Mouse (Mus musculus): ENCODE results near the gene Hoxd10. TPM values are rescaled to one million over a fixed set of nuclear protein-coding genes. Genes with fewer than 3 reads are reported as not detected.

The Hoxd10 gene
- not detected in 2 replicates for polyA plus RNA-seq (2012; ENCODE audit: insufficient read depth, insufficient read length, missing spikeins)

DNA sequence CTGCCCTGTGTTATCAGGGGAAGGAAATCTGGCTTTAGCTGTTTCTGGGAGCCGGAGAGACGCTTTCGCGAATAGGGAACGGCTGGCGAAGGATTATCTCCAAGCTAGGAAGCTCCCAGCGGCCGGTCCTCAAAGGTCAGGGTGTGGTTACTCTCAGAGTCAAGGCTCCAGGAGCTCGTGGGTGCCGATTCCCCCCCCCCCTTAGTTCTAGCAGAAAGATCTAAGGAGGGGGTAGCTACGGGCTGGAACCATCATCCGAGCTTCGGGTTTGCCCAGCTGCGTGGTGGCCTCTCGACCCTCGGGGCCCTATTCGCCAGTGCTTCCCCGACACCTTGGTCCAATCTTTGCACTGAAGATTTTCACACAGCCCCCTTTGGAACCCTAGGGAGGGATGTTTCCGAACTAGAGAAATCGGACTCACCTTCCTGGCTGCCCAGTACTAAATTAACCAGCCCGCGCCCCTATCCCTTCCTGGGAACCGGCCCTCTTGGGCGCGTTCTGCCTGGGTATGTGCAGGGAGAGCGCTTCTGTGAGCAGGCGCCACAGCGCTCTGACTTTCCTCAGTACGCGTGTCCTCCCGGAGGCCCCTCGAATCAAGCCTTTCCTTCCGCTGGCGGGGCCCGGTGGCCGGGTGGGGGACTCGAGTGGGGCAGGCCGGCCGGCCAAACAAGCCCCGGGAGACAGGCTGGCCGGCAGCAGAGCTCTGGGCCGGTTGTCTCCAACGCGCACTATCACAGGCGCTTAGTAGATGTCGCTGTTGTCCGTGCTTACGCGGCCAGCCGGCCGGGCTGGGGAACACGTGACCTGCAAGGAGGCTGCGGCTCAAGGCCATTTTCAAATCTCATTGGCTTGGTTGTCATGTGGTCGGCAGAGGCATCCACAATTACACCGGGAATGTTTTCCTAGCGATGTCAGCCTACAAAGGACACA lies at the start of gene Hoxd10:
Gene Hoxd10 (plus strand): TSS at position 903 of the 930 bp plus-strand sequence.
- H3K4me3 ChIP-seq (ENCODE audit: insufficient read depth, low read depth, low read length): peak within 1 kb of the TSS; percentile 23
- H3K4me1 ChIP-seq (ENCODE audit: control insufficient read depth, insufficient read depth, insufficient read length, low read length): 0 out of 2 replicates have a peak, but pooled peaks cover 5% of the 10 kb centered on the region
- H3K27ac ChIP-seq (replicated peaks; ENCODE audit: low read depth, low read length): no peak within 1 kb of the TSS

DNA sequence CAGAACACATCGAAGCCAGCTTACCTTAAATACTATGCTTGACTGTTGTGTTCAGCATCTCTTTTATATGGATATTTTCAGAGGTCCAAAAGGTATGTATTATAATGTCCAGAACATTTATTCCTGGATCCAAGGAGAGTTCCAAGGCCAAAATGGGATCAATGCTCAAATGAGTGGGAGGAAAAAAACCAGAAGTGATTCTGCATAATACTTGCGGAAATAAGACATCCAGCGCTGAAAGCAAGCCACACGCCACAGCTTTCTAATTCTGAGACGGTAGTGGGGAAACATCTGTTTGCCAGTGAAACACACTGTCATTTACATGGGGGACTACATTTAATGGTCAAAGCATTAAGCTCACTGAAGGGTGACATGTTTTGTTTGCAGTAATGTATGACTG lies 49.3 kb upstream of the Hoxd10 start:
- Histone ChIP-seq H3K27ac (replicated peaks; ENCODE audit: low read depth, low read length) (no peak overlapping the region), H3K4me1 (ENCODE audit: control insufficient read depth, insufficient read depth, insufficient read length, low read length) (no peaks in the 10 kb centered on the region), H3K4me3 (ENCODE audit: insufficient read depth, low read depth, low read length) (no peak overlapping the region)

DNA sequence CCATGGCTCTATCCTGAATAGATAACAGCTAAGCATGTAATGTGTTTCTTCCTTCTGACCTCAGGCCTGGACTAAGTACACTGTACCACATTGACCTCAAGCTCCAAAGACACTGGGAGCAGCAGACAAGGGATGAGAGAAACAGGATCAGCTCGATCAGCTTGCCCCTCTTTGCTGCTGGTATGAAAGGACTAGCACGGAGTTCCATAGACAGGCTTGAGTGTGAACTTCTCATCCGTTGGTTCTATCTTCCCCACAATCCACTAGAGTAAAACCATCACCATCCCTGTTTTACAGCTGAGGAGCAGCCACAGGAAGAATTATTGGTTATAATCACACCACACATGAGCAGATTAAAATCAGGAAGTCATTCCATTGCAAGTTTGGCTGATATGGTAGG lies 46.1 kb upstream of the Hoxd10 start:
- H3K4me1 ChIP-seq (ENCODE audit: control insufficient read depth, insufficient read depth, insufficient read length, low read length): no peaks in the 10 kb centered on the region
- H3K27ac ChIP-seq (replicated peaks; ENCODE audit: low read depth, low read length): no peak overlapping the region
- no peak overlapping the region for H3K4me3 ChIP-seq (ENCODE audit: insufficient read depth, low read depth, low read length)

DNA sequence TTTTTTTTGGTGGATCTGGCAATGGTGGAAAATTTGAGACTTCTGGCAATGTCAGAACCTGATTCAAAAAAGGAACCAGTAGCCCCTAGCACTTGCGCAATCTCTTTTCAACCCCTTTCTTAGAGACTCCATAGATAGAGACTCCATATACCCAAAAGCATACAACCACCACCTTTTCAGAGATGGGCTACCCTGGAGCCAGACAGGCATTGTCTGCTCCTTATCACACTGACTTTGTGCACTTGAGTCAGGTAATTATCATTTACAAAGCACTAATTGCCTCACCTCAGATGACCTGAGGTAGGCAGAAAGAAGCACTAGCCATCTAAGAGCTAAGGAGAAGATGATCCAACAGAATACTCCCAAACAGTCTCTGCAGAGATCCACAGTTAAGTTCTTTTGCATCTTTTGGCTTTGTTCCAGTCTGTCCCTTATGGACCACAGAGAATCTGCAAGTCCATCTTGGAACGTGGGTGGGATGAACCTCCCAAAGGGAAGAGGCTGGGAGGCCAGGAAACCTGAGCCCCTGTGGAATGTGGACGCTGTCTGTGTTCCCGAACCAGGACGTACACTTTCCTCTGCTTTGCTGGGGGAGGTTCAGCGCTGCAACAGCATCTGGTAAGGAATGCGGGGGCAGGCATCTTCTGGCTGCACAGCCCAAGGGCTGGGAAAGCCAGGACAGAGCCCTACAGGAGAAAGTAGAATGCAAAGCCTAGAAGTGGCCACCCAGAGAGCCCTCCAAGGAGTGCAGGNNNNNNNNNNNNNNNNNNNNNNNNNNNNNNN lies 44.5 kb upstream of the Hoxd10 start:
- Histone ChIP-seq H3K4me1 (ENCODE audit: control insufficient read depth, insufficient read depth, insufficient read length, low read length) (no peaks in the 10 kb centered on the region), H3K4me3 (ENCODE audit: insufficient read depth, low read depth, low read length) (no peak overlapping the region), H3K27ac (replicated peaks; ENCODE audit: low read depth, low read length) (no peak overlapping the region)

DNA sequence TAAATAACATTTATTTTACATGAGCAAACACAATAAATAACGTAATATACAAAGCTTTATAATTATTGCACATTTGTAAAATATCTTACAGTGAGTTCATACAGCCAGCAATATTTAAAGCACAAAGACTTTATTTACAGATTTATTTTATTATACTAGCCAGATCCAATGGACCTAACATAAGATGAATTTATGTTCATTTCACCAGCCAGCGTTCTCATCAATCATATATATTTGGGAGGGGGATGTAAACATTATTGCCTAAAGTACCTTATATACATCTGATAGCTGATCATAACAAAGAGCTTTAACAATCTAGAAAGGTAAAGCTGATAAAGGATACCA lies 38.8 kb upstream of the Hoxd10 start:
- no peaks in the 10 kb centered on the region for H3K4me1 ChIP-seq (ENCODE audit: control insufficient read depth, insufficient read depth, insufficient read length, low read length)
- no peak overlapping the region for H3K4me3 ChIP-seq (ENCODE audit: insufficient read depth, low read depth, low read length)
- H3K27ac ChIP-seq (replicated peaks; ENCODE audit: low read depth, low read length): no peak overlapping the region

DNA sequence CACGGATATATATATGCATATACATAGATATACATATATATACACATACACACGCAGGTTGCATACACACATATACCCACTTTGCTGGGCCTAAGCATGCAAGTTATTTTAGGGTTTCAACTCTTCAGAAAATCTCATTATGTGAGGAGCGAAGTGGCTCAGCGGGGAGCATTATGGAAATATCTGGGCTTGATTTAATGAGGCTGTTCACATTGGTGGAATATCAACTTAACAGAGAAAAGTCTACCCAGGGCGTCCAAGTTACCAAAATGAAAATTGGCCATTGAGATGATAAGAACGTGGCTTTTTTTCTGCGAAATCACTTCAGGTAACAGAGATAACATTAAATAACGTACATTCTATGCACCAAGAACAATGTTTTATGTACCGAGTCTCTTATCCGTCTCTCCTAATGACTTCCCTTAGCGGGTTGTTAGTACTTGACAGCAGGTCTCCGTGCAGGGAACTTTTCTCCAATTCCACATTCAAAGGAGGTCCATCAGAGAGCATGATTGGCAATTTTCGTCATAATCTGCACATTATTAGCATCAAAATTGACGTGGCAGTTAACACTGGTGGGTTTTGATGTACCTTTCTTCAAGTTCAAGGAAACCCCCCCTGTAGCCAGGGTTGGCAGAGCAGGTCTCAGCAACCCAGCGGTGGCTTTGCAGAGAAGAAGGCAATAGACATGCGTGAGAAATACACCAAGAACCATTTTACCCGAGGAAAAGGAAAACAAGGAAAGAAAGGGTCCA lies 37.8 kb upstream of the Hoxd10 start:
- Histone ChIP-seq H3K4me3 (ENCODE audit: insufficient read depth, low read depth, low read length) (no peak overlapping the region), H3K27ac (replicated peaks; ENCODE audit: low read depth, low read length) (no peak overlapping the region), H3K4me1 (ENCODE audit: control insufficient read depth, insufficient read depth, insufficient read length, low read length) (no peaks in the 10 kb centered on the region)

DNA sequence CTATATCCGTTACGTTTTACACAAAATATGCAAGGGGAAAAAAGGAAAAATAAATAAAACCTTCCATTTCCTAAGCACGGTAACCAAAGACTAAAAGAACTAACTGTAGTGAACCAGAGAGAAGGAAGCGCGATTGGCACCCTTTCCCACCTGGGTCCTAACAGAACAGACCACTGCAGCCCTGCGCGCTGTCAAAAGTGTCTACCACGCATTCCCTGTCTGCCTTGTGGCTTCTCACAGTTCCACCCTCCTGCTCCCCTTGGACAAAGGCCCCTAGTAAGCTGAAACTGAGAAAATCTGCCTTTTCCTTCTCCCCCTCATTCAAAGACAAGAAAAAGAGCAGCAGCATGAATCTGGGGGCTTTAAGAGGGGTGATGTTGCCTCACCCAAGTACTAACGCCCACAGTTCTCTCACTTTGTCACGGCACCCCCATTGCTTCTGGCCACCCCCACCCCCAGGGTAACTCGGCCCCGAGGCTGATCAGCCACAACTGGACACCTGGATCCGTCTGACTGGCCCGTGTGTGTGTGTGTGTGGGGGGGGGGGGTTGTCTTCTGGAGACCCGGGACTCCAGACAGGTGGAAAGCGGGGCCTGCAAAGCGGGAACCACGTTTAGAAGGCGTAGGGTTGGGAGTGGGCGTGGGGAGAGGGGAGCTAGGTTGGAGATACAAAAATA lies 36.8 kb upstream of the Hoxd10 start:
- H3K4me3 ChIP-seq (ENCODE audit: insufficient read depth, low read depth, low read length): no peak overlapping the region
- no peak overlapping the region for H3K27ac ChIP-seq (replicated peaks; ENCODE audit: low read depth, low read length)
- H3K4me1 ChIP-seq (ENCODE audit: control insufficient read depth, insufficient read depth, insufficient read length, low read length): no peaks in the 10 kb centered on the region

DNA sequence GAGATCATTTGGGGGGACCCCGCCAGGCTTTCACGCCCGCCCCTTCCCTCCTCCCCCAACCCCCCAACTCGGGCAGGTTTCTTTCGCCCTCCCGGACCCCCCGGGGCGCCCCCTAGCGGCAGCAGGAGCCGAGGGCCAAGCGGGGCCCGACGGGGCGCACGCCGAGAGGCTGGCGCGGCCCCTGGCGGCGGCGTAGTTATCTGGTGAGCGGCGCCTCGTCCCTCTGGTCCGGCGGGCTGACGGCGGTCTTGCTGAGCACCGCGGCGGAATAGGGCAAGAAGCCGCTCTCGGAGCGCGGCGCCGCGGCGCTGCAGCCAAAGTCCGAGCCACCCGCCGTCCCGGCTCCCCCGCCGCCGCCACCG lies 36.3 kb upstream of the Hoxd10 start:
- H3K27ac ChIP-seq (replicated peaks; ENCODE audit: low read depth, low read length): no peak overlapping the region
- H3K4me1 ChIP-seq (ENCODE audit: control insufficient read depth, insufficient read depth, insufficient read length, low read length): no peaks in the 10 kb centered on the region
- no peak overlapping the region for H3K4me3 ChIP-seq (ENCODE audit: insufficient read depth, low read depth, low read length)

DNA sequence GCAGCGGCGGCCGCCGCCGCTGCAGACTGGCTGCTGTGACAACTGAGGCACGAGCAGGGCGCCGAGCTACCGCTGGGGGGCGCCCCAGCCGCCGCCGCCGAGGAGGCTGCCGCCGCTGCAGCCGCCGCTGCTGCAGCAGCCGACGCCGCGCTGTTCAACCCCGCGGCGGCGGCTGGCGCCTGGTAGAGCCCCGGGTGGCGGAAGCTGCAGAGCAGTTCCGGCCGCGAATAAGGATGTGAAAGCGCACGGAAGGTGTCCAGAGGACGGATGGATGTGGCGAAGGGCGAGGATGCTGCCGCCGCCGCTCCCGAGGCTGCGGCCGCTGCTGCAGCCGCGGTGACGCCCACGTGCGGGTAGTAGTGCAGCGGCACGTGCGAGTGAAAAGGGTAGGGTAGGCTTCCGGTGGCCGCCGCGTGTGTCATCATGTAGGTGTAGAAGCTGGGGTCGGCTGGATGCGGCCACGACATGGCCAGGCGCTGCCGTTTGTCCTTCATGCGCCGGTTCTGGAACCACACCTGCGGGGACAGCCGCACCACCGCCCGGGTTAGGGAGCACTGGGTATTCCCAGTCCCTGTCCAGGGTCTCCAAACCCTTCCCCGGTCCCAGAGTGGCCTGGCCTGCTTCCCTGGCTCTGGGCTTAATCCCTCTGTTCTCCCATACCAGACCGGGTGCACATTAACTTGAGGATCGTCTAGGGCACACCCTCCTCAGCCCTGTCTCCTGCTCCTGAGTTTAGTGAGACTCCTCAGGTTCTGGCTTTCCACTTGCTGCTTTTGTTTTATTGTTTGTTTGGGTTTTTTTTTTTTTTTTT lies 35.7 kb upstream of the Hoxd10 start:
- Histone ChIP-seq H3K4me1 (ENCODE audit: control insufficient read depth, insufficient read depth, insufficient read length, low read length) (no peaks in the 10 kb centered on the region), H3K27ac (replicated peaks; ENCODE audit: low read depth, low read length) (no peak overlapping the region), H3K4me3 (ENCODE audit: insufficient read depth, low read depth, low read length) (no peak overlapping the region)

DNA sequence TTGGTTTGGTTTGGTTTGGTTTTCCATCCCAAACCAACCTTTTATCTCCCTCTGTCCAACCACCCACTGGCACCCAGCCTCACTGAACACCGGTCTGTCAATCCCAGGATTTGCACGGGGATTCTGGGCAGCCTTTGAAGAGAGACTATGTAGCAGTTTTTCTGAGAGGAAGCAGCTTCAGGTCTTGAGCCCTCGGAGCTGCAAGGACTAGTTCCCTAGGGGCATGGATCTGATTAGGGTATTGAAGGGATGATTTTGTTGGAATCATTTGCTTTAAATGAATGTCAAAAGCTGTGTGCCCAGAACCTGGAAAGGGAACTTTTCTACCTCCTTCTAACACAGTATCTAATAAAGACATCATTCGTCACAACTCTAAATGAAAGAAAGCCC lies 35.1 kb upstream of the Hoxd10 start:
- Histone ChIP-seq H3K4me3 (ENCODE audit: insufficient read depth, low read depth, low read length) (no peak overlapping the region), H3K4me1 (ENCODE audit: control insufficient read depth, insufficient read depth, insufficient read length, low read length) (no peaks in the 10 kb centered on the region), H3K27ac (replicated peaks; ENCODE audit: low read depth, low read length) (no peak overlapping the region)

DNA sequence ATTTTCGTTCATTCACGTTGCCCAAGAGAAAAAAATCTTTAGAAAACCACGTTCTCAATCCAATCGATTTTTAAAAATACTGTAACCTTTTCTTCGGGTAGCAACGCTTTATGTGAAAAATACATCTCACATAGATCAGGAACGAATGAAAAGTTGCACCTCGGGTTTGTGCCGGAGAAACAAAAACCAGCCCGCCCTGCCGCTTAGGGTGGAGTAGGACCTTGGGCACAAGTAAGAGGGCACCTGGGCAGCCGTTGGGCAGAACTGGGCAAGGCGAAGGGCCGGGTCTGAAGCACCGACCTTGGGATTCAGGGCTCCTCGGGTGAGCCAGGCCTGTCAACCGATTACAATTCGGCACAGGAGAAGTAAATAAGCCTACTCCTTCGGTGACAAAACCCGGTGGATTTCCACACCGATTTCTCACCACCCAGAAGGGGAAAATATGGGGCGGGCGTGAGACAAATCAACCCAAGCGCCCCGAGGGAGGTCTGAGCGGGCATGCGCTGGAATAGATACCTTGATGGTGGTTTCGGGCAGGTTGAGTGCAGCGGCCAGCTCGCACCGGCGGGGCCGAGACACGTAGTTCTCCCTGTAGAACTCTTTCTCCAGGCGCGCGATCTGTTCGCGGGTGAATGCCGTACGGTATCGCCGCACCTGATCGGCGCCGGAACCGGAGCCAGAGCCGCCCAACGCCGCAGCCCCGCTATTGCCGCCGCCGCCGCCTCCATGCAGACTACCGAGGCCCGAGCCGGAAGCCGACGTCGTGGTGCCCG lies 34.3 kb upstream of the Hoxd10 start:
- Histone ChIP-seq H3K4me1 (ENCODE audit: control insufficient read depth, insufficient read depth, insufficient read length, low read length) (no peaks in the 10 kb centered on the region), H3K27ac (replicated peaks; ENCODE audit: low read depth, low read length) (no peak overlapping the region), H3K4me3 (ENCODE audit: insufficient read depth, low read depth, low read length) (no peak overlapping the region)

DNA sequence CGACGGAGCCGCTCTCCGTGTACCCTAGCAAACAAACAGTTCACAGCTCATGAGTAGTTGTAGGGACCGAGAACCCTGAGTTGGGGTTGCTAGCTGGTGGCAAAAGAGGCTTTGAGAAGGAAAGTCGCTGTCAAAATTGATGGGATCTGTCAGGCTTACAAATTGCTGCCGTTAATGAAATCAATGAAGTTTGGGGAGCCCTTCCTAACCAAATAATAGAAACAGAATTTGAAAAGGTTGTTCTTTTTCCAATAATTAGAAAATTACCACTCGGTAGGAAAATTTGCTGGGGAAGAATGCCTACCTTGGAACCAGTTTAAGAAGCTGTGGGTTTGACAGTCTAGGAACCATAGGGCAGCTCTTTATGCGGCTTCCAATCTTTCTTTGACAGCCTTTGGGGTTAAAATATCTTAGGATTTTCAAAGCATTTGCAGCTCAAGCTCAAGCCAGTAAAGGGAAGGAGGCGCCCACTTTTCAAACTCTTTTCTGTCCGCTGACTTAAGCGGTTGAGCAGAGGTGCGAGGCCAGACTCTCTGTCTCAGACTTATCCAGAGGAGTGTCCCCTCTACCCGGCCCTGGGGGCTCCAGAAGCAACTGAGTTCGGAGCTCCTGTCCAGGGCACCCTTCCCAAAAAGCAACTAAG lies 33.6 kb upstream of the Hoxd10 start:
- H3K4me3 ChIP-seq (ENCODE audit: insufficient read depth, low read depth, low read length): no peak overlapping the region
- no peaks in the 10 kb centered on the region for H3K4me1 ChIP-seq (ENCODE audit: control insufficient read depth, insufficient read depth, insufficient read length, low read length)
- H3K27ac ChIP-seq (replicated peaks; ENCODE audit: low read depth, low read length): no peak overlapping the region

DNA sequence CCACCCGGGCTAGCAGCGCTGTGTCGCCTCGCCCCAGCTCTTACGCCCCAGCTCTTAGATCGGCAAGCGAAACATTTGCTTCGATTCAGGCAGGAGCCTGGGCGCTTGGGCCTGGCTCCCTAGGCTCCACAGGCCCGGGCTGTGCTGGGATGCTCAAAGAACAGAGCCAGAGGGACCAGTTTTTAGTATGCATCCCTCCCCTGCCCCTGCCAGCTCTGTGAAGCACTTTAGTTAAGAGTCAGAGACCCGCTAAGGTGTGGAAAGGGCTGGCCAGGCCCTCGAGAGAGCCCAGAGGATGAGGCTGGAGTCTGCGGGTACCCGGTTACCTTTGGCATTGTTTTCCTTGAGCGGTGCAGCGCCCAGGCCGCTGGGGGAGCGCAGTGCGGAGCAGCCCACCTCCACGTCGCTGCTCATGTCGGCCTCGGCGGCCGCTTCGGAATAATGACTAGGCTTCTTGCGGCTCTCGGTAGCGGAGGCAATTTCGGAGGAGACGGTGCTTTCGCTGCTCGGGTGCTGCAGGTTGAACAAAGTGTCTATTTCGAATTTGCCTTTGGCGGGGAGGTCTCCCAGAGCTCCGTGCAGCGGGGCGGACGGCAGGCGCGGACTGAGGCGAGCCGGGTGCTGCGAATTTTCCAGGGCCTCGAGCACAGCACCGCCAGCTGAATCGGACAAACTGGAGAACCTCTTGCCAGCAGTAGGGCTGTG lies 32.9 kb upstream of the Hoxd10 start:
- H3K4me1 ChIP-seq (ENCODE audit: control insufficient read depth, insufficient read depth, insufficient read length, low read length): no peaks in the 10 kb centered on the region
- no peak overlapping the region for H3K27ac ChIP-seq (replicated peaks; ENCODE audit: low read depth, low read length)
- H3K4me3 ChIP-seq (ENCODE audit: insufficient read depth, low read depth, low read length): no peak overlapping the region

All from brown adipose tissue, adult 24 weeks (tissue).